20 mouse cellular contexts compared by ENCODE assay signal in the genomic region with DNA sequence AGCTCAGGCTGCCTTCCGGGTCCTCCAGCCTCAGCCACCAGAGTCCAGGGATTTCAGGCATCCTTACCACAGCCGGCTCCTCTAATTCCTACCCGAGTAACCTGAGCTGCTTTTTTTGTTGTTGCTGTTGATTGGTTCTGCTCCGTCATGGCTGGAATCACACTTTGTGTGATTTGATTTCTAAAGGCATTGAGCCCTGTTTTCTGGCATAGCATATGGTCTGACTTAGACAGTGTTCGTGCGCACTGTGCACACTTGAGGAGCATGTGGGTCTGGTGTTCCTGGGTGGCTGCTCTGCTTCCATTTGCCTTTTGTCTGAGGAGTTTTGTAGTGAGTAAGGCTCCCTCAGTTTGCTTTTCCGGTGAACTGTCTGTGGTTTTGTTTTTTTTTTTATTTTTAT. TPM values are rescaled to one million over a fixed set of nuclear protein-coding genes. Genes with fewer than 3 reads are reported as not detected.
A peak's percentile ranks its signal among the peaks of the same experiment; 100 is the strongest.
DNase-seq lines count a peak whose midpoint lies in the region; ATAC-seq lines count a peak whose summit lies in the region.
"Had no signal": no experiment of that assay in that cellular context is flagged by ENCODE, and none has a peak within 500 bp of the region (broad histone marks: within the 10 kb centered on the region; RNA-seq: fewer than 3 reads in every experiment).

No protein-coding gene starts in this region.

- WGBS in forebrain, embryonic 15.5 days = 57% methylated on average over 7 of the region's 7 CpGs
- 67% methylated on average over 7 of the region's 7 CpGs for WGBS in forebrain, embryonic 11.5 days
- 30% methylated on average over 7 of the region's 7 CpGs for WGBS in embryonic facial prominence, embryonic 13.5 days

- no peak overlapping the region for H3K9ac ChIP-seq in forebrain, embryonic 15.5 days (replicated peaks)
- no peak overlapping the region for H3K9ac ChIP-seq in forebrain, embryonic 11.5 days (ENCODE audit: low read length)
- no peak overlapping the region for H3K9ac ChIP-seq in embryonic facial prominence, embryonic 13.5 days
- H3K9ac ChIP-seq: embryonic facial prominence, embryonic 15.5 days; forebrain, embryonic 12.5 days had no signal

- H3K36me3 ChIP-seq in forebrain, embryonic 15.5 days = peaks cover 31% of the 10 kb centered on the region
- peaks cover 2% of the 10 kb centered on the region; the same call in 1 of the 2 replicates for H3K36me3 ChIP-seq in forebrain, embryonic 11.5 days (ENCODE audit: control insufficient read depth, insufficient read depth, low read length)
- H3K36me3 ChIP-seq in embryonic facial prominence, embryonic 13.5 days = peaks cover 52% of the 10 kb centered on the region
- H3K36me3 ChIP-seq: G1E had no signal

- no peaks in the 10 kb centered on the region for H3K9me3 ChIP-seq in forebrain, embryonic 15.5 days
- no peaks in the 10 kb centered on the region for H3K9me3 ChIP-seq in forebrain, embryonic 11.5 days (ENCODE audit: control insufficient read depth, low read length)
- H3K9me3 ChIP-seq in embryonic facial prominence, embryonic 13.5 days = 0 out of 2 replicates have a peak, but pooled peaks cover 2% of the 10 kb centered on the region
- H3K9me3 ChIP-seq: embryonic facial prominence, embryonic 15.5 days; forebrain, embryonic 12.5 days; G1E; midbrain, embryonic 10.5 days had no signal

- H3K27ac ChIP-seq in forebrain, embryonic 15.5 days (replicated peaks) = peak overlapping the region; percentile 49; the same call in 1 of the 2 replicates
- no peak overlapping the region for H3K27ac ChIP-seq in forebrain, embryonic 11.5 days (ENCODE audit: low read depth, low read length)
- peak overlapping the region; percentile 57; the same call in 1 of the 2 replicates for H3K27ac ChIP-seq in embryonic facial prominence, embryonic 13.5 days
- H3K27ac ChIP-seq: embryonic facial prominence, embryonic 15.5 days; forebrain, embryonic 12.5 days; midbrain, embryonic 10.5 days had no signal

- H3K4me1 ChIP-seq in forebrain, embryonic 15.5 days = no peaks in the 10 kb centered on the region
- no peaks in the 10 kb centered on the region for H3K4me1 ChIP-seq in forebrain, embryonic 11.5 days (replicated peaks; ENCODE audit: control insufficient read depth, insufficient read depth, low read length)
- H3K4me1 ChIP-seq in embryonic facial prominence, embryonic 13.5 days = peaks cover 14% of the 10 kb centered on the region
- H3K4me1 ChIP-seq: forebrain, embryonic 12.5 days; midbrain, embryonic 10.5 days had no signal

- H3K4me3 ChIP-seq in forebrain, embryonic 15.5 days = no peak overlapping the region
- H3K4me3 ChIP-seq in forebrain, embryonic 11.5 days (ENCODE audit: low read depth, low read length) = no peak overlapping the region
- no peak overlapping the region for H3K4me3 ChIP-seq in embryonic facial prominence, embryonic 13.5 days
- H3K4me3 ChIP-seq: embryonic facial prominence, embryonic 15.5 days; forebrain, embryonic 12.5 days; midbrain, embryonic 10.5 days had no signal

- ATAC-seq in forebrain, embryonic 15.5 days (replicated peaks) = no peak; the same call in 1 of the 2 replicates
- ATAC-seq in forebrain, embryonic 11.5 days (replicated peaks; ENCODE audit: low FRiP score) = no peak
- ATAC-seq in embryonic facial prominence, embryonic 13.5 days (ENCODE audit: insufficient number of reproducible peaks, insufficient read depth, low FRiP score, low TSS enrichment, low read depth) = no peak; the same call in 1 of the 2 replicates
- no peak for ATAC-seq in monocyte, adult 5-6 weeks (replicated peaks; ENCODE audit: insufficient number of reproducible peaks, low FRiP score, low TSS enrichment, poor library complexity, severe bottlenecking)
- no peak for ATAC-seq in activated CD4-positive, CD25-positive, alpha-beta regulatory T cell, adult 4 months

- no peaks in the 10 kb centered on the region for H3K27me3 ChIP-seq in forebrain, embryonic 15.5 days
- H3K27me3 ChIP-seq in forebrain, embryonic 11.5 days (ENCODE audit: control insufficient read depth, insufficient read depth, low read length) = no peaks in the 10 kb centered on the region
- H3K27me3 ChIP-seq in embryonic facial prominence, embryonic 13.5 days = no peaks in the 10 kb centered on the region
- H3K27me3 ChIP-seq: embryonic facial prominence, embryonic 15.5 days; forebrain, embryonic 12.5 days had no signal

- no peak for DNase-seq in forebrain, embryonic 11.5 days (ENCODE audit: low spot score)
- DNase-seq in 3T3-L1 (ENCODE audit: low read depth, low spot score) = peak; percentile 55
- peak; percentile 36 for DNase-seq in Muller cell, postnatal 12 days (ENCODE audit: inconsistent ontology term)
- DNase-seq in gastrocnemius, adult 18-20 months (ENCODE audit: low spot score) = no peak
- DNase-seq: cerebellum, adult 9-10 months; heart, postnatal 10 days; kidney, adult 9 months; kidney, postnatal 25 days; liver; lung, postnatal 10 days; thymus, postnatal 14 days had no signal

- no peak overlapping the region for H3K4me2 ChIP-seq in forebrain, embryonic 15.5 days (replicated peaks)
- no peak overlapping the region for H3K4me2 ChIP-seq in forebrain, embryonic 11.5 days (ENCODE audit: low read depth, low read length, severe bottlenecking)
- no peak overlapping the region for H3K4me2 ChIP-seq in embryonic facial prominence, embryonic 13.5 days
- H3K4me2 ChIP-seq: embryonic facial prominence, embryonic 15.5 days; forebrain, embryonic 12.5 days; heart, embryonic 11.5 days had no signal

RNA-seq across cellular contexts. Expression of a gene that starts 30.1 kb away (rescaled TPM):
- polyA plus RNA-seq in forebrain, embryonic 15.5 days (2015; fragmentation: Nextera tagmentation; extraction: Ambion mirVana) = 35.6 and 37.9 TPM in 2 replicates
- 20.3 and 23.2 TPM in 2 replicates for polyA plus RNA-seq in forebrain, embryonic 11.5 days (2014; fragmentation: Nextera tagmentation; extraction: Ambion mirVana)
- 21.5 and 22.1 TPM in 2 replicates for polyA plus RNA-seq in embryonic facial prominence, embryonic 13.5 days (2015; fragmentation: Nextera tagmentation; extraction: Ambion mirVana)
- total RNA-seq in monocyte, adult 5-6 weeks (2017) = 0.29 to 0.39 TPM (median 0.32 TPM) in 3 replicates
- 1 to 10 TPM; 2.0 to 2.1 TPM for polyA plus RNA-seq in activated CD4-positive, CD25-positive, alpha-beta regulatory T cell, adult 4 months (2017; shearing (Covaris generic))
- total RNA-seq in gastrocnemius, adult 18-20 months (2021) = 1 to 10 TPM; 2.8 to 3.0 TPM

Comparison
In these comparisons a context has a peak if more than half of its experiments do, and no peak if none do; other contexts are left out.
1. DNase-seq: peak in 3T3-L1 (single experiment) and Muller cell, postnatal 12 days (single experiment); none in forebrain, embryonic 11.5 days (single experiment) and gastrocnemius, adult 18-20 months (single experiment).